Comparison of ENCODE assay signal across 9 mouse cellular contexts in the genomic region with DNA sequence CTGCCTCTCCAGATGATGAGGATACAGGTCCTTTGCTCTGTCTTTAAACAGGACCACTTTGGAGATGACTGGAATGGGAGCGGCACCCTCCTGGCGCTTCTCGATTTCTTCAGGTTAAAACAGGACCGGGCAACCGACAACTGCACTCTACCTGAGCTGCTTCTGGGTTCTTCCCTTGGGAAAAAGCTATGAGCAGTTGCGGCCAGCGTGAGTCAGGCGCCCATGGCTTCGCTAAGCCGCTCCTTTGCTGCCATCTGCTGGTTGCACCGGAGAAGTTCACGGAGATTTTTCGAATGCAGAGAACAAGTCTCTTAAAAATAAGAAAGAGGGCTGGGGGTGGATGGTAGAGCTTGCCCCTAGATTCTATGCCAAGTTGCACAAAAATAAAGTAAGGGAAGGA. TPM values are rescaled to one million over a fixed set of nuclear protein-coding genes. Genes with fewer than 3 reads are reported as not detected.
A peak's percentile ranks its signal among the peaks of the same experiment; 100 is the strongest.
DNase-seq lines count a peak whose midpoint lies in the region; ATAC-seq and TF ChIP-seq lines count a peak whose summit lies in the region.
"Had no signal": no experiment of that assay in that cellular context is flagged by ENCODE, and none has a peak within 500 bp of the region (broad histone marks: within the 10 kb centered on the region; RNA-seq: fewer than 3 reads in every experiment).

No protein-coding gene starts in this region.

- DNase-seq in heart, adult 18-20 months, result peak; percentile 61 to 89
- peak; percentile 24 for DNase-seq in T-cell, adult 2 months (ENCODE audit: low spot score)
- DNase-seq in embryo, embryonic 10 days (ENCODE audit: low spot score), result peak; percentile 89
- DNase-seq in heart, postnatal 14 days, result peak; percentile 76 to 87
- peak; percentile 71 to 81 for DNase-seq in layer of hippocampus, postnatal 14 days (ENCODE audit: low spot score in 2 of 2)
- peak; percentile 70 to 82 for DNase-seq in lung, postnatal 4 days
- DNase-seq in stomach, postnatal 0 days (ENCODE audit: low spot score), result peak; percentile 80

- no peak for TF ChIP-seq EP300 in stomach, postnatal 0 days (optimal IDR thresholded peaks at IDR 0.05)

- 1% methylated on average over 13 of the region's 13 CpGs for WGBS in heart, embryonic 12.5 days
- under 1% methylated on average over 13 of the region's 13 CpGs for WGBS in stomach, postnatal 0 days

- H3K4me2 ChIP-seq in heart, embryonic 12.5 days, result no peak overlapping the region
- no peak overlapping the region for H3K4me2 ChIP-seq in stomach, postnatal 0 days (replicated peaks; ENCODE audit: low read depth)
- H3K4me2 ChIP-seq: midbrain, embryonic 12.5 days had no signal

- no peak overlapping the region for H3K4me3 ChIP-seq in heart, embryonic 12.5 days
- H3K4me3 ChIP-seq in stomach, postnatal 0 days (ENCODE audit: low read depth, low read length), result no peak overlapping the region
- H3K4me3 ChIP-seq: midbrain, embryonic 12.5 days had no signal

- H3K9me3 ChIP-seq in heart, embryonic 12.5 days (replicated peaks), result no peaks in the 10 kb centered on the region
- no peaks in the 10 kb centered on the region for H3K9me3 ChIP-seq in stomach, postnatal 0 days (ENCODE audit: control insufficient read depth, low read length)
- H3K9me3 ChIP-seq: midbrain, embryonic 12.5 days had no signal

- peaks cover 75% of the 10 kb centered on the region for H3K27me3 ChIP-seq in heart, embryonic 12.5 days (replicated peaks)
- peaks cover 15% of the 10 kb centered on the region; the same call in 1 of the 2 replicates for H3K27me3 ChIP-seq in stomach, postnatal 0 days (ENCODE audit: control insufficient read depth, insufficient read depth, low read length)

- no peak overlapping the region for H3K27ac ChIP-seq in heart, embryonic 12.5 days (ENCODE audit: poor library complexity, severe bottlenecking)
- no peak overlapping the region for H3K27ac ChIP-seq in stomach, postnatal 0 days (replicated peaks)
- H3K27ac ChIP-seq: midbrain, embryonic 12.5 days had no signal

- TF ChIP-seq CTCF in stomach, postnatal 0 days (IDR thresholded peaks at IDR 0.05; ENCODE audit: low read depth), result peak; percentile 91

- H3K4me1 ChIP-seq in heart, embryonic 12.5 days (replicated peaks), result peaks cover 9% of the 10 kb centered on the region
- H3K4me1 ChIP-seq in stomach, postnatal 0 days (replicated peaks; ENCODE audit: control insufficient read depth, insufficient read depth), result no peaks in the 10 kb centered on the region

- H3K36me3 ChIP-seq in heart, embryonic 12.5 days, result no peaks in the 10 kb centered on the region
- no peaks in the 10 kb centered on the region for H3K36me3 ChIP-seq in stomach, postnatal 0 days (ENCODE audit: control insufficient read depth, insufficient read depth, low read length)
- H3K36me3 ChIP-seq: midbrain, embryonic 12.5 days had no signal

- ATAC-seq in heart, embryonic 12.5 days (ENCODE audit: insufficient number of reproducible peaks, low FRiP score), result no peak
- no peak; the same call in 1 of the 2 replicates for ATAC-seq in stomach, postnatal 0 days (ENCODE audit: low FRiP score, low TSS enrichment)

- no peak overlapping the region for H3K9ac ChIP-seq in heart, embryonic 12.5 days
- no peak overlapping the region for H3K9ac ChIP-seq in stomach, postnatal 0 days (ENCODE audit: low read length)
- H3K9ac ChIP-seq: midbrain, embryonic 12.5 days had no signal

- intact Hi-C loops in heart, postnatal 14 days (cut with DNase I), result loop anchor here (1.0 kb wide), 2 partner anchors 812 to 910 kb away; no protein-coding TSS in a partner anchor

RNA-seq across cellular contexts. Expression of a gene that starts 20.6 kb away (rescaled TPM):
- 10 to 100 TPM; 10.1 to 10.9 TPM for total RNA-seq in heart, adult 18-20 months (2021)
- polyA plus RNA-seq in heart, embryonic 12.5 days (2016; fragmentation: Nextera tagmentation; extraction: Ambion mirVana), result 18.8 and 21.0 TPM in 2 replicates
- 10 to 100 TPM; 15.1 to 17.8 TPM for total RNA-seq in heart, postnatal 14 days (2021)
- 1 to 10 TPM; 3.1 to 3.9 TPM for total RNA-seq in layer of hippocampus, postnatal 14 days (2021)
- 6.8 and 7.5 TPM in 2 replicates for polyA plus RNA-seq in stomach, postnatal 0 days (2015; fragmentation: Nextera tagmentation; extraction: Ambion mirVana)

Comparison
In these comparisons a context has a peak if more than half of its experiments do, and no peak if none do; other contexts are left out.
1. DNase-seq: peak in every context shown above with its lines; median percentile 89 in embryo, embryonic 10 days; 82 in heart, postnatal 14 days; 80 in stomach, postnatal 0 days; 76 in layer of hippocampus, postnatal 14 days; 76 in lung, postnatal 4 days; 75 in heart, adult 18-20 months; 24 in T-cell, adult 2 months.